Mouse (Mus musculus) skeletal muscle tissue, adult 2 months (tissue): Measurements from ENCODE around the gene Igfbp3.

Experiments used
- DNase-seq: peaks from one replicate; pipeline ENCODE4 v3.0.0-alpha.2; 2012; ENCODE audit warnings: low read depth, low spot score

Gene Igfbp3

GRCm38 (mm10) chr11:7164416-7164815 is 49.3 kb downstream of the Igfbp3 start:
- DNase-seq: no peak

- DNase-seq: peak; percentile 7
Measured at GRCm38 (mm10) chr11:7161502-7162174, 52.1 kb downstream of the Igfbp3 start.

GRCm38 (mm10) chr11:7160637-7161101 is 53.1 kb downstream of the Igfbp3 start:
- no peak for DNase-seq

- peak; percentile 11 for DNase-seq
Measured at GRCm38 (mm10) chr11:7160146-7160545, 53.6 kb downstream of the Igfbp3 start.

- no peak for DNase-seq
Measured at GRCm38 (mm10) chr11:7158196-7158595, 55.5 kb downstream of the Igfbp3 start.

- DNase-seq: peak; percentile 17
Measured at GRCm38 (mm10) chr11:7156427-7156826, 57.3 kb downstream of the Igfbp3 start.
